Mouse (Mus musculus) hindbrain, postnatal 0 days (tissue): ENCODE measurements around the gene Gm20388. TPM values are rescaled to one million over a fixed set of nuclear protein-coding genes. Genes with fewer than 3 reads are reported as not detected.

Source experiments
- ATAC-seq: fragments of 200-750 bp; cut with Nextera tagmentation; 2 replicates; pipeline ENCODE4 v1.8.0; 2017; ENCODE audit warnings: mild to moderate bottlenecking, moderate TSS enrichment, moderate library complexity
- DNase-seq: peaks from one replicate; pipeline ENCODE4 v3.0.0-alpha.2; 2015; ENCODE audit warnings: low spot score
- H3K27ac ChIP-seq: fragments of 300-500 bp; sonication (generic); 2 replicates; pipeline ENCODE4 v1.5.1; 2014; ENCODE audit warnings: mild to moderate bottlenecking
- H3K27me3 ChIP-seq: fragments of 300-500 bp; sonication (generic); 2 replicates; pipeline ENCODE4 v1.6.1; 2014; ENCODE audit warnings: low read length, mixed read lengths; ENCODE audit not compliant: insufficient read depth
- H3K36me3 ChIP-seq: fragments of 300-500 bp; sonication (generic); 2 replicates; pipeline ENCODE4 v1.6.1; 2014; ENCODE audit warnings: low read length, mixed read lengths; ENCODE audit not compliant: insufficient read depth
- H3K4me1 ChIP-seq: fragments of 300-500 bp; sonication (generic); 2 replicates; pipeline ENCODE4 v1.6.1; 2014; ENCODE audit warnings: antibody characterized with exemption, low read length, mixed read lengths; ENCODE audit not compliant: insufficient read depth
- H3K4me2 ChIP-seq: fragments of 300-500 bp; sonication (generic); 2 replicates; pipeline ENCODE4 v1.6.1; 2014; ENCODE audit warnings: low read depth, mild to moderate bottlenecking, low read length, moderate library complexity, mixed read lengths
- H3K4me3 ChIP-seq: fragments of 300-500 bp; sonication (generic); 2 replicates; pipeline ENCODE4 v1.5.1; 2014; ENCODE audit warnings: low read length
- H3K9ac ChIP-seq: fragments of 300-500 bp; sonication (generic); replicated peaks from 2 replicates; pipeline ENCODE4 v1.6.1; 2014; ENCODE audit warnings: mild to moderate bottlenecking, low read length, moderate library complexity, mixed read lengths
- H3K9me3 ChIP-seq: fragments of 300-500 bp; sonication (generic); 2 replicates; pipeline ENCODE4 v1.6.1; 2016; ENCODE audit warnings: low read length, mixed read lengths
- CTCF ChIP-seq: IDR thresholded peaks from 2 replicates; pipeline ENCODE4 v1.5.1; 2016; ENCODE audit warnings: antibody characterized with exemption, control low read depth, low read depth
- WGBS: fragments of 180-500 bp; shearing (Covaris S2); extraction: QIAGEN DNeasy Blood & Tissue Kit; methylation state at CpG from one replicate; pipeline ENCODE4 v1.1.7; 2014; 5-methylcytosine and 5-hydroxymethylcytosine counted together
- polyA plus RNA-seq: library from polyadenylated mRNA; unstranded; fragments of >200 nt; fragmentation: Nextera tagmentation; extraction: Ambion mirVana; gene quantifications from 2 replicates; pipeline ENCODE4 v1.2.1, GENCODE M21; 2015
- total RNA-seq: library from RNA; depleted of rRNA; stranded (reverse); fragments of >200 nt; gene quantifications from 2 replicates; pipeline ENCODE4 v1.2.3, GENCODE M21; 2014

Gene Gm20388
- total and polyA plus RNA-seq, 2 experiments from 2014 or later = 71.3 TPM; not detected in 1

GRCm38 (mm10) chr8:121948321-121949145, 2037.9 kb downstream of the Gm20388 start:
- no peaks in the 10 kb centered on the region for H3K36me3 ChIP-seq
- no peak for DNase-seq
- WGBS = 54% methylated on average over 19 of the region's 19 CpGs
- no peak for ATAC-seq
- peak overlapping the region; percentile 31; the same call in 1 of the 2 replicates for H3K9ac ChIP-seq
- H3K27ac ChIP-seq = peak overlapping the region; percentile 82
- peak overlapping the region; percentile 36 for H3K4me3 ChIP-seq
- no peak for TF ChIP-seq CTCF
- no peaks in the 10 kb centered on the region for H3K27me3 ChIP-seq
- H3K9me3 ChIP-seq = no peaks in the 10 kb centered on the region
- peak overlapping the region; percentile 59 for H3K4me2 ChIP-seq
- H3K4me1 ChIP-seq = peaks cover 28% of the 10 kb centered on the region

GRCm38 (mm10) chr8:121949222-121949800, 2038.7 kb downstream of the Gm20388 start, which contains the start of gene Banp:
Banp (plus strand) TSS chr8:121949750.
- H3K9ac ChIP-seq = peak within 1 kb of the TSS; percentile 99
- peaks cover 28% of the 10 kb centered on the region for H3K4me1 ChIP-seq
- no peak for TF ChIP-seq CTCF
- H3K9me3 ChIP-seq = no peaks in the 10 kb centered on the region
- no peak for DNase-seq
- WGBS = 61% methylated on average over 6 of the region's 6 CpGs
- peak within 1 kb of the TSS; percentile 84 for H3K4me2 ChIP-seq
- H3K36me3 ChIP-seq = no peaks in the 10 kb centered on the region
- H3K4me3 ChIP-seq = peak within 1 kb of the TSS; percentile 85
- H3K27me3 ChIP-seq = no peaks in the 10 kb centered on the region
- no peak for ATAC-seq
- peak within 1 kb of the TSS; percentile 99 for H3K27ac ChIP-seq

- ATAC-seq = peak; percentile 95
- TF ChIP-seq CTCF = peak; percentile 8; the same call in 1 of the 2 replicates
- peaks cover 28% of the 10 kb centered on the region for H3K4me1 ChIP-seq
- H3K9me3 ChIP-seq = no peaks in the 10 kb centered on the region
- H3K27ac ChIP-seq = peak overlapping the region; percentile 99
- peak overlapping the region; percentile 99 for H3K9ac ChIP-seq
- peak overlapping the region; percentile 85 for H3K4me3 ChIP-seq
- peak; percentile 100 for DNase-seq
- peak overlapping the region; percentile 84 for H3K4me2 ChIP-seq
- WGBS = under 1% methylated on average over 53 of the region's 66 CpGs
- H3K36me3 ChIP-seq = no peaks in the 10 kb centered on the region
- H3K27me3 ChIP-seq = no peaks in the 10 kb centered on the region
Measured at GRCm38 (mm10) chr8:121949941-121950748, 2039.5 kb downstream of the Gm20388 start.

- Histone ChIP-seq H3K27ac (peak overlapping the region; percentile 99), H3K4me3 (peak overlapping the region; percentile 85), H3K4me1 (peaks cover 28% of the 10 kb centered on the region), H3K36me3 (no peaks in the 10 kb centered on the region), H3K9me3 (no peaks in the 10 kb centered on the region), H3K27me3 (no peaks in the 10 kb centered on the region), H3K4me2 (peak overlapping the region; percentile 84), H3K9ac (peak overlapping the region; percentile 99)
- WGBS = 1% methylated on average over 54 of the region's 97 CpGs
- no peak; the same call in 1 of the 2 replicates for TF ChIP-seq CTCF
- ATAC-seq (peak; percentile 8; the same call in 1 of the 2 replicates), DNase-seq (peak; percentile 74)
Measured at GRCm38 (mm10) chr8:121950749-121951655, 2040.4 kb downstream of the Gm20388 start.

GRCm38 (mm10) chr8:121951656-121952009, 2041.0 kb downstream of the Gm20388 start:
- DNase-seq (no peak), ATAC-seq (no peak)
- Histone ChIP-seq H3K4me2 (peak overlapping the region; percentile 84), H3K27me3 (no peaks in the 10 kb centered on the region), H3K36me3 (no peaks in the 10 kb centered on the region), H3K27ac (peak overlapping the region; percentile 99), H3K9ac (peak overlapping the region; percentile 99), H3K4me3 (peak overlapping the region; percentile 85), H3K4me1 (peaks cover 28% of the 10 kb centered on the region), H3K9me3 (no peaks in the 10 kb centered on the region)
- 32% methylated on average over 7 of the region's 7 CpGs for WGBS
- TF ChIP-seq CTCF = no peak
